Mouse (Mus musculus) colon, adult 2 months (tissue): ENCODE results near the gene Olfr482. TPM values are rescaled to one million over a fixed set of nuclear protein-coding genes. Genes with fewer than 3 reads are reported as not detected.

ENCODE experiments used
- polyA plus RNA-seq: library from polyadenylated mRNA; depleted of rRNA; stranded (reverse); fragments of >200 nt; gene quantifications from 2 replicates; pipeline ENCODE4 v1.2.3, GENCODE M21; 2012; rRNA removed

Gene Olfr482
- not detected in 2 replicates for polyA plus RNA-seq

DNA sequence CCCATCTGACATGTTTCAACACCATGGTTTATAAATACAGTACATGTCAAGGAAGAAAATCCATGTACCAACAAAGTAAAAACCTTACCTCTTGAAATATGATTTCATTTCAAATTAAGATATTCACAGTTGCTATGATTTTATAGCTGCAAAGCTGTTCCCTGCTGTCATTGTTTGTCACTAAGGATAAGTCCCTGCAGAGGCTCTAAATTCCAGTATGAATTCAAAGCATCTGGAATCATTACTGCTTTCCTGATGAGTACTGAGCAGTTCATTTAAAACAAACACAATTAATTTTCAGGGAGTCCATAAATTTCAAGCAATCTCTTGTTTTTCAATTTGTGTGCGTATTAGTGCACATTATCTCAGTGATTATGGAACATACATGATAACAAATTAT is at the start of gene Olfr482:
Olfr482 (minus strand) TSS at position 101 of the 400 bp plus-strand sequence.

GRCm38 (mm10) chr7:108127349-108127748 is 30.0 kb upstream of the Olfr482 start, which contains the start of gene Olfr484:
Olfr484 (minus strand) TSS chr7:108127449.

DNA sequence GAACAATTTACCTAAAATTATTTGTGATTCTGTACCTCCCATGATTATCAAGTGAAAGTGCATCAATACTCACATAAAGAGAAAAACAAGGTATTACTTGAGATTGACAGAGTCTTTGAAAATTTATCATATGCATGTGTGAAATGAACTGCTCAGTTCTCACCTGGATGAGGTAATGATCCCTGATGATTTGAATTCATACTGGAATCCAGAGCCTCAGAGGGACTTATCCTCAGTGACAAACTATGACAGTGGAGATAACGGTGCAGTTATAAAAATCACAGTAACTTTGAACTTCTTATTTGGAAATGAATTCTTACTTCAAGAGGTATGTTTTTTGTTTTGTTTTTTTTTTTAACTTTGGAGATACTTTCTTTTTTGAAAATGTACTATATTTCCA is 3.2 kb upstream of the Olfr482 start, which contains the start of gene Olfr483:
Olfr483 (plus strand) TSS at position 301 of the 400 bp plus-strand sequence.

GRCm38 (mm10) chr7:108079555-108079954 is 17.8 kb downstream of the Olfr482 start, which contains the start of gene Olfr481:
Olfr481 (plus strand) TSS chr7:108079855.

DNA sequence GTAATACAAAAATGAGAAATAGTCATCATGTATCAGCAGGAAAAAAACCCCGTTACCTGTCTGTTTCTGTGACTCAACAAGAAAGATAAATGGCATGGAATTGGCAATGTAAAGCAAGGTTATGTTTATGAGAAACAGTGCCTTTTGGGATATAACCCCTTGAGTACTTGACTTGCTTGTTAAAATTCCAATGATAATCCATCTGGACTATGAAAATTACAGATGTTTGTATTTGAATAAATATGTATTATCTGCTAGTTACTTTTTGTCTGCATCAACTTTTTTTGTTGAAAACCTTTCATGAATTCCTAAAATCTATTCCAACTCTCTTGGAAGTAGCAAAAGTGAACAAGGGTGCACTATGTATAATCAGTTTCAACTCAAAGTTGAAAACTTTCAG is 30.1 kb downstream of the Olfr482 start, which contains the start of gene Olfr480:
Olfr480 (minus strand) TSS at position 101 of the 400 bp plus-strand sequence.

GRCm38 (mm10) chr7:108050393-108050792 is 47.0 kb downstream of the Olfr482 start, which contains the start of gene Olfr479:
Olfr479 (plus strand) TSS chr7:108050693.

Other genes with a start within 250 kb of the Olfr482 start
- not detected in 2 replicates for gene Olfr472, start 199.7 kb downstream of the Olfr482 start, polyA plus RNA-seq
- gene Olfr473, start 167.1 kb downstream of the Olfr482 start, polyA plus RNA-seq = not detected in 2 replicates
- gene Olfr474, start 142.9 kb downstream of the Olfr482 start, polyA plus RNA-seq = not detected in 2 replicates
- gene Olfr476, start 132.8 kb downstream of the Olfr482 start, polyA plus RNA-seq = not detected in 2 replicates
- not detected in 2 replicates for gene Olfr477, start 110.9 kb downstream of the Olfr482 start, polyA plus RNA-seq
- gene Olfr478, start 63.6 kb downstream of the Olfr482 start, polyA plus RNA-seq = not detected in 2 replicates
- not detected in 2 replicates for gene Olfr479, start 46.9 kb downstream of the Olfr482 start, polyA plus RNA-seq
- not detected in 2 replicates for gene Olfr480, start 30.2 kb downstream of the Olfr482 start, polyA plus RNA-seq
- not detected in 2 replicates for gene Olfr481, start 17.7 kb downstream of the Olfr482 start, polyA plus RNA-seq
- not detected in 2 replicates for gene Olfr483, start 3.3 kb upstream of the Olfr482 start, polyA plus RNA-seq
- not detected in 2 replicates for gene Olfr484, start 29.9 kb upstream of the Olfr482 start, polyA plus RNA-seq
- not detected in 2 replicates for gene Olfr485, start 62.3 kb upstream of the Olfr482 start, polyA plus RNA-seq
- not detected in 2 replicates for gene Olfr486, start 75.2 kb upstream of the Olfr482 start, polyA plus RNA-seq
- gene Olfr487, start 117.0 kb upstream of the Olfr482 start, polyA plus RNA-seq = not detected in 2 replicates
- gene Olfr488, start 160.8 kb upstream of the Olfr482 start, polyA plus RNA-seq = not detected in 2 replicates
- not detected in 2 replicates for gene Olfr490, start 191.3 kb upstream of the Olfr482 start, polyA plus RNA-seq
- gene Olfr491, start 215.9 kb upstream of the Olfr482 start, polyA plus RNA-seq = not detected in 2 replicates
- gene Olfr492, start 226.1 kb upstream of the Olfr482 start, polyA plus RNA-seq = not detected in 2 replicates
- gene Olfr493, start 249.4 kb upstream of the Olfr482 start, polyA plus RNA-seq = not detected in 2 replicates